Mouse (Mus musculus): ENCODE data around the gene Pkm. TPM values are rescaled to one million over a fixed set of nuclear protein-coding genes. Genes with fewer than 3 reads are reported as not detected.

The Pkm gene
- polyA plus RNA-seq, 1 experiment from 2014 or later = 1,376 TPM

DNA sequence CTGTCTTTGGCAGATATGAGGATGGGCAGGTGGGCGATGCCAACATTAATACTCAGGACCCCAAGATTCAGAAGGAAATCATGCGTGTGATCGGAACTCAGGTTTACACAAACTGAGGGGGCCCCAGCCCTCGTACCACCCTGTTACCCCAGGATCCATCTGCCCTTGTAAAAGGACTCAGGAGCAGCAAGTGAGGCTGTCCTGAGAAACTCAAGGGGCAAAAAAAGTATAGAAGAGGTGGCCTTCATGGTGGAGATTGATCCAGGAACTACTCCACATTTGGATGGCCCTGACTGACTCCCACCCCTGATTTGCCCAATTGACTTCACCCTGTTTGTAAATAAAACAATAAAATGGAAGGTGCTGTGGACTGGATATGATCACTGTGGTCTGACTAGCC lies 6.3 kb upstream of the Pkm start:
- no peak for DNase-seq (ENCODE audit: low spot score)
- Histone ChIP-seq H3K27me3 (replicated peaks; ENCODE audit: control insufficient read depth, insufficient read depth, low read length) (no peaks in the 10 kb centered on the region), H3K9ac (ENCODE audit: low read length) (no peak overlapping the region), H3K4me1 (ENCODE audit: control insufficient read depth, insufficient read depth, low read length) (no peaks in the 10 kb centered on the region), H3K27ac (ENCODE audit: low read depth, low read length) (no peak overlapping the region), H3K4me3 (ENCODE audit: low read depth, low read length) (no peak overlapping the region), H3K9me3 (replicated peaks; ENCODE audit: control insufficient read depth, low read length) (no peaks in the 10 kb centered on the region), H3K36me3 (ENCODE audit: control insufficient read depth, insufficient read depth, low read length) (peaks cover 49% of the 10 kb centered on the region), H3K4me2 (ENCODE audit: low read length) (no peak overlapping the region)
- no peak for ATAC-seq
- WGBS = 91% methylated on average over 4 of the region's 4 CpGs

DNA sequence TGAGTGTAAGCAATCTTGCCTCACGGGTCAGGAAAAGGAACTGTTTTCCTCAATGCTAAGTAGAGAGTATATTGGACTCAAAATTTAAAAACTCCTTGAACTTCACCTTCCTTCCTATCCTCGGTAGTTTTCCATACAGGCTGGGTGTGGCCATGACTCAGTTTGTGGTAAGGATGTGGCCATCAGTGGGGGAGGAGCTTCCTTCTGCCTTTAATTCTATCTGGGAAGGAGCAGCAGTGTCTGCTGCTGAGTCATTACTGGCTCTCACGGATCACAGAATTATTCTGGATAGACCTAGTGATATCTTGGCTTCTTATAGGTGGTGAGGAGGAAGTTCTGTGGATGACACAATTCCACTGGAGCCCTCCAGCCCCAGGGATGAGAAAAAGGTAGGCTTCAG lies 2.8 kb upstream of the Pkm start:
- H3K27ac ChIP-seq (ENCODE audit: low read depth, low read length) = no peak overlapping the region
- H3K9me3 ChIP-seq (replicated peaks; ENCODE audit: control insufficient read depth, low read length) = no peaks in the 10 kb centered on the region
- H3K4me1 ChIP-seq (ENCODE audit: control insufficient read depth, insufficient read depth, low read length) = peaks cover 3% of the 10 kb centered on the region; the same call in 1 of the 2 replicates
- H3K36me3 ChIP-seq (ENCODE audit: control insufficient read depth, insufficient read depth, low read length) = peaks cover 29% of the 10 kb centered on the region
- no peak overlapping the region for H3K4me2 ChIP-seq (ENCODE audit: low read length)
- H3K27me3 ChIP-seq (replicated peaks; ENCODE audit: control insufficient read depth, insufficient read depth, low read length) = no peaks in the 10 kb centered on the region
- H3K9ac ChIP-seq (ENCODE audit: low read length) = no peak overlapping the region
- no peak for DNase-seq (ENCODE audit: low spot score)
- ATAC-seq = no peak
- H3K4me3 ChIP-seq (ENCODE audit: low read depth, low read length) = no peak overlapping the region
- 38% methylated on average over 3 of the region's 3 CpGs for WGBS

DNA sequence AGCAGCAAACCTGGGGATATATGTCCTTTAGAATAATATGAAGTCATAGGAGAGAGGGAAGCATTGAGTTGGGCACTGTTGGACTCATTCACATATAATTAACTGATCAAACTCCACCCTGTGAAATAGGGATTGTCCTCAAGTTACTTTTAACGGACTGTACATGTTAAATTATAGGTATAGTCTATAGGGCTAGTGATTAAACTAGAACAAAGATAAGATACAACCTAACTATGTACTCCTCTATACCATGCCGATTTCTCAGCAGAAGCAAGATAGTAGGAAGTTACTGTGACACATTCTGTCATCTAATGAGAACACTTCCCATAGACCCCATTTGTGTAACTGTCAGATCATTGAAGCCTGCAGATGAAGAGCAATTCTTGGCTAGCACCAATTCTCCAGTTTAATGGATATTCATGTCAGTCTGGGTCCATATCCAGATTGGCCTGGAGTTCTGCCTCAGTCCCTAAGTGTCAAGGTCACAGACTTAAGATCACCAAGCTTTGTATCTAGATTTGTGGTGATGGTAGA lies 1.7 kb upstream of the Pkm start:
- DNase-seq (ENCODE audit: low spot score) = no peak
- H3K36me3 ChIP-seq (ENCODE audit: control insufficient read depth, insufficient read depth, low read length) = peaks cover 18% of the 10 kb centered on the region
- H3K9me3 ChIP-seq (replicated peaks; ENCODE audit: control insufficient read depth, low read length) = no peaks in the 10 kb centered on the region
- no peaks in the 10 kb centered on the region for H3K27me3 ChIP-seq (replicated peaks; ENCODE audit: control insufficient read depth, insufficient read depth, low read length)
- ATAC-seq = no peak
- 90% methylated on average over 2 of the region's 2 CpGs for WGBS
- H3K4me2 ChIP-seq (ENCODE audit: low read length) = no peak overlapping the region
- peaks cover 11% of the 10 kb centered on the region for H3K4me1 ChIP-seq (ENCODE audit: control insufficient read depth, insufficient read depth, low read length)
- no peak overlapping the region for H3K9ac ChIP-seq (ENCODE audit: low read length)
- H3K27ac ChIP-seq (ENCODE audit: low read depth, low read length) = no peak overlapping the region
- H3K4me3 ChIP-seq (ENCODE audit: low read depth, low read length) = no peak overlapping the region

DNA sequence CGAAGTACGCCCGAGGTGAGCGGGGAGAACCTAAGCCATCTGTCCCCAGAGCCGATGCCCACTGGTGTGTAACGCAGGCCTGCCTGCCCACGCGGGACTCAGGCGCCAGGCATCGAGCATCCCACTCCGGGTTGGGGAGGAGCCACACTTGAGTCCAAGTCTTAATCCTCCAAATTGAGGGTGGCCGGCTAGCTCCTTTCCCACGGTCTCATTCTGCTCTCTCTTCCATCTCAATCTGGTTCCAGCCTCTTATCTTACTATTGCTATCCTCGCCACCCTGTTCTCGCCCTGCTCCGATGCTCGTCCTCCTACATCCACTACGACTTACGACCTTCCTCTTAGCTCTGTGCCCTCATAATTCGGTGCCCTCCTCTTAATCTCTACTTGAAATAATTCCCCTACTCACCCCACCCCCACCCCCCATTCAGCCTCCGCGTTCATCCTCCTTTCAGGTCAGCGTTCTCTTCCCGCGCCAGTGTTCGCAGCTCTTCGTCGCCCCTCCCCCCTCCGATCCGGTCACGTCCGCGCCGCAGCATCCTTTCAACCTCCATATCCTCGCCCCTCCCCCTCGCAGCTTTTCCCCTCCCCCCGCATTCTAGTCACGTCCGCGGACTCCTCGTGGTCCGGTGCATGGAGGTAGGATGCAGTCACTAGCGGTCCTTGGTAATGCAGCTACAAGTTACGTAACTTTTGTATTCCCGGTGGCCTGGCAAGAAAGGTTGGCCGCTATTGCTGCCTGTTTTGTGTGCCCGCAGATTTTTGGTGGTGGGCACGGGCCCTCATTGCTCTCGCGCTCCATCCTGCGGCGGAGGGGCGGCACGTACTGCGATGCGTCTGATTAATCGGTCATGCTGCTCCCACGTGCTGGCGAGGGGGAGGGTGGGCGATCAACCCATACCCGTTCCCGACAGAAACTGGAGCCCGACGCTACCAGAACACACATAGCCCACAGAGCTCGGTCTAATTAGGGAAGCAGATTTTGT lies 758 bp downstream of the Pkm start:
- Histone ChIP-seq H3K4me3 (ENCODE audit: low read depth, low read length) (peak overlapping the region; percentile 60), H3K27ac (ENCODE audit: low read depth, low read length) (peak overlapping the region; percentile 93), H3K4me2 (ENCODE audit: low read length) (peak overlapping the region; percentile 87), H3K9me3 (replicated peaks; ENCODE audit: control insufficient read depth, low read length) (no peaks in the 10 kb centered on the region), H3K4me1 (ENCODE audit: control insufficient read depth, insufficient read depth, low read length) (peaks cover 29% of the 10 kb centered on the region), H3K36me3 (ENCODE audit: control insufficient read depth, insufficient read depth, low read length) (peaks cover 19% of the 10 kb centered on the region), H3K9ac (ENCODE audit: low read length) (peak overlapping the region; percentile 75), H3K27me3 (replicated peaks; ENCODE audit: control insufficient read depth, insufficient read depth, low read length) (no peaks in the 10 kb centered on the region)
- peak; percentile 95 for DNase-seq (ENCODE audit: low spot score)
- peak; percentile 74 for ATAC-seq
- under 1% methylated on average over 65 of the region's 65 CpGs for WGBS

DNA sequence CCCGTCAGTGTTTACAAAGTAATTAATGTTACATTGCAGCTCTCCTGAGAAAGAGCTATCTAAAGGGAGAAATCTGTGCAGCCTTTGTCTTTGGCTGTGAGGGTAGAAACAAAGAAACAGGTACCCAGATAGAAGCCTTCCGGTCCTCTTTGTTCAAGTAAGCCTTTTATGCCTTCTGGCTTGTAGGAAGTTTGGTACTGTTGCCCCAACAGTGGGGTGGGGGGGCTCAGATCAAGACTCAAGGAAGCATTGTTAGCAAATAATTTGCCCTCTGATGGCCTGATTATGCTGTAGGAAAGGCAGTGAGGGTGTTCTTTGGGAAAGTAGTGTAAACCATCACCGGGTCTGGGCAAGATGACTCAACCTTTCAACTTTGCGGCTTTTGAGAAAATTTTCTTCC lies 2.0 kb downstream of the Pkm start:
- Histone ChIP-seq H3K9me3 (replicated peaks; ENCODE audit: control insufficient read depth, low read length) (no peaks in the 10 kb centered on the region), H3K4me2 (ENCODE audit: low read length) (peak overlapping the region; percentile 87), H3K27ac (ENCODE audit: low read depth, low read length) (peak overlapping the region; percentile 93), H3K4me3 (ENCODE audit: low read depth, low read length) (peak overlapping the region; percentile 60), H3K4me1 (ENCODE audit: control insufficient read depth, insufficient read depth, low read length) (peaks cover 29% of the 10 kb centered on the region), H3K27me3 (replicated peaks; ENCODE audit: control insufficient read depth, insufficient read depth, low read length) (no peaks in the 10 kb centered on the region), H3K36me3 (ENCODE audit: control insufficient read depth, insufficient read depth, low read length) (peaks cover 30% of the 10 kb centered on the region), H3K9ac (ENCODE audit: low read length) (peak overlapping the region; percentile 75)
- WGBS = under 1% methylated on average over 4 of the region's 4 CpGs
- DNase-seq (ENCODE audit: low spot score) = peak; percentile 40
- no peak for ATAC-seq

DNA sequence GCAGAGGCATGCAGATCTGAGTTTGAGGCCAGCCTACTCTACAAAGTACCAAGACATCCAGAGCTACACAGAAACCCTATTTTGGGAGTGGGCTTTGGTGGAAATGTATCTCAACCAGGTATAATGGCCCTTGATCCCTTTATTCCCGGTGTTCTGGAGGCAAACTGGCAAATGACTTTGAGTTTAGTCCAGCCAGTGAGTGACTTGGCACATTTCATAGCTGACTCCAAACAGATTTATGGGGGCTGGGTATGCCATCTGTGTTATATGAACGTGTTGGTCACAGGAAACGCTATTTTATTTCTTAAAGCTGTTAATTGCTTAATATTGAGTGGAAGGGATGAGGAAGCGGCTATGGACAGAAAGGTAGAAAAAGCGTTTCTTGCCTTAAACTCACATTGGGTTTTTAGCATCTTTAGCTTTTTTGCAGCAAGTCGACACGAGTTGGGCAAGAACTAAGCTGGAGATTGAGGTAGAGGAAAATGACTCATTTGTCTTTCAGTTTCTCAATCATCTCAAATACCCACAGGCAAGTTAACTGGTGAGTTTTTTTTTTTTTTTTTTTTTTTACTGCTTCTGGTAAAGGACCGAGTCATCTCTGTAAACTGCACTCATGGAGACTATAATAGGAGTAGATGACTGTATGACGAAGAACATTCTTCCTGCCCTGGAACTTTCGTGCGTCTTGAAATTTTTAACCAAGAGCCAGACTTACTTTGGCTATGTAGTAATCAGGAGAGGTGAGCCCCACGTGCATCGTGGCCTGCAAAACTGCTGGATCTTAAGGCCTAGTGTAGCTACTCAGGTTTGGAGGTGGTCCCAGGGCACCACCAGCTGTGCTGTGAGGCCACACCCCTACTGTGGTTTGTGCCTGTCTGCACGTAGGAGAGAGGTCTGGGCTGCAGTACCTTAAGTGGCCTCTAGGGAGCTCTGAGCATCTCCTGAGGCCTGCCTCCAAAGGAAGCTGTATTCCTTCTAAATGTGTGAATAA lies 3.2 kb downstream of the Pkm start:
- peak overlapping the region; percentile 60 for H3K4me3 ChIP-seq (ENCODE audit: low read depth, low read length)
- no peaks in the 10 kb centered on the region for H3K9me3 ChIP-seq (replicated peaks; ENCODE audit: control insufficient read depth, low read length)
- 19% methylated on average over 14 of the region's 14 CpGs for WGBS
- H3K4me1 ChIP-seq (ENCODE audit: control insufficient read depth, insufficient read depth, low read length) = peaks cover 33% of the 10 kb centered on the region
- peak; percentile 92 for DNase-seq (ENCODE audit: low spot score)
- H3K4me2 ChIP-seq (ENCODE audit: low read length) = peak overlapping the region; percentile 87
- no peak for ATAC-seq
- H3K27me3 ChIP-seq (replicated peaks; ENCODE audit: control insufficient read depth, insufficient read depth, low read length) = no peaks in the 10 kb centered on the region
- H3K9ac ChIP-seq (ENCODE audit: low read length) = peak overlapping the region; percentile 75; the same call in 1 of the 2 replicates
- peaks cover 41% of the 10 kb centered on the region for H3K36me3 ChIP-seq (ENCODE audit: control insufficient read depth, insufficient read depth, low read length)
- peak overlapping the region; percentile 35; the same call in 1 of the 2 replicates for H3K27ac ChIP-seq (ENCODE audit: low read depth, low read length)

DNA sequence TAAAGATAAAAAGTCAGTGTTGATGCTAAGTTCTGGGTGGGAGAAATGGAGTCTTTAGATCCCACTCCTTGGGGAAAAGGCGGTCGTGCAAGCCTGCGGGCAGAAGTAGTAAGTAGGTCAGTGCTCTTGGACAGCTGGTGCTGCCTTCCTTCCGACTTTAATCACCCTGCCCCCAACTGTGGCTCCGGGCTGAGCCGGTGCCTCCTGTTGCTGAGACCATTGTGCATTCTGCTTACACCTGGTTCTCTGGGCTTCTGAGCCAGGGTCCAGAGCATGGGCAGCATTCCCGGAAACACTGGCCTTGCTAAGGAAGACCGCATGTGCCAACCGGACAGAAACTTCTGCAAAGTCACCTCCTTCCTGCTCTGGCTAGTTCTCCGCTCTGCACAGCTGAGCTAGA lies 4.3 kb downstream of the Pkm start:
- H3K4me2 ChIP-seq (ENCODE audit: low read length) = peak overlapping the region; percentile 87
- H3K9ac ChIP-seq (ENCODE audit: low read length) = peak overlapping the region; percentile 17; the same call in 1 of the 2 replicates
- H3K36me3 ChIP-seq (ENCODE audit: control insufficient read depth, insufficient read depth, low read length) = peaks cover 51% of the 10 kb centered on the region
- ATAC-seq (no peak), DNase-seq (ENCODE audit: low spot score) (no peak)
- H3K4me1 ChIP-seq (ENCODE audit: control insufficient read depth, insufficient read depth, low read length) = peaks cover 37% of the 10 kb centered on the region
- H3K9me3 ChIP-seq (replicated peaks; ENCODE audit: control insufficient read depth, low read length) = no peaks in the 10 kb centered on the region
- no peak overlapping the region for H3K27ac ChIP-seq (ENCODE audit: low read depth, low read length)
- 51% methylated on average over 10 of the region's 10 CpGs for WGBS
- H3K27me3 ChIP-seq (replicated peaks; ENCODE audit: control insufficient read depth, insufficient read depth, low read length) = no peaks in the 10 kb centered on the region
- no peak overlapping the region for H3K4me3 ChIP-seq (ENCODE audit: low read depth, low read length)

DNA sequence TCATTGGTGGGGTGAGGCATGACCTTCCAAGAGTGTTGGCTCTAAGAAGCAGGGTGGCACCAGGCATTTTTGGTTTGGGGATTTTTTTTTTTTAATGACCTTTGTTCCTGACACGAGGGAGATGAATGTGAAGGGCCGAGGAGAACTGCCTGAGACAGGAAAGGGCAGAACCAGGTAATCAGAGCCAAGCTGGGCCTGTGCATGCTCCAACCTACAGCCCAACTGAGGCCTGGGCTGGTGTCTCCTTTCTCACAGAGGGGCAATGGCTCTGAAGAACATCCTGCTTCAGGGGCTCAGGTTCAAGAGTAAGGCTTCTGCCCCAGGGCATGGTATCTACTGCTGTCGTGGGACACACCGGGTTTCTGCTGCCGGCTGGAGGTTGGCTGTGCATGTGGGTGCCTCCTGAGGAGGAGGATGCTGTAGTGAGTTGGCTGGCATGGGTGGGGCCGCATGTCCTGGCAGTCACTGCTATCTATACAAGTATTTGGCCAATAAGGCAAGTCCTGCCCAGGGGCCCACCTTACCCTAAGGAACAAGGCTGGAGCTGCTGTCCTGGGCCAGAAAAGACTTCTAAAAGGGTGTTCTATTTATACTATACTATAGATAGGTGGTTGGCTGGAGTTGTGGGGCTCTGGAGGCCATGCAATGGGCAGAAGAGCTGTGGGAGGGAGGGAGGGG lies 5.3 kb downstream of the Pkm start:
- Histone ChIP-seq H3K4me1 (ENCODE audit: control insufficient read depth, insufficient read depth, low read length) (peaks cover 37% of the 10 kb centered on the region), H3K9ac (ENCODE audit: low read length) (peak overlapping the region; percentile 29; the same call in 1 of the 2 replicates), H3K4me2 (ENCODE audit: low read length) (no peak overlapping the region)

More for the DNA sequence above, 5.3 kb downstream of the Pkm start:
- DNase-seq (ENCODE audit: low spot score) (no peak), ATAC-seq (no peak)
- Histone ChIP-seq H3K9me3 (replicated peaks; ENCODE audit: control insufficient read depth, low read length) (no peaks in the 10 kb centered on the region), H3K27me3 (replicated peaks; ENCODE audit: control insufficient read depth, insufficient read depth, low read length) (no peaks in the 10 kb centered on the region), H3K4me3 (ENCODE audit: low read depth, low read length) (no peak overlapping the region), H3K36me3 (ENCODE audit: control insufficient read depth, insufficient read depth, low read length) (peaks cover 61% of the 10 kb centered on the region), H3K27ac (ENCODE audit: low read depth, low read length) (no peak overlapping the region)
- 68% methylated on average over 6 of the region's 6 CpGs for WGBS

Measured in forebrain, embryonic 14.5 days (tissue).